Mouse (Mus musculus): ENCODE data around the gene Fam178b.
"Not testable (repeated sequence)": the region's sequence is repeated elsewhere in the genome, so short reads cannot be mapped to it uniquely, and the experiment has no call there.

Gene Fam178b

GRCm38 (mm10) chr1:36672648-36673350 lies 10.2 kb downstream of the Fam178b start:
- DNase-seq (ENCODE audit: low spot score), result no peak

DNA sequence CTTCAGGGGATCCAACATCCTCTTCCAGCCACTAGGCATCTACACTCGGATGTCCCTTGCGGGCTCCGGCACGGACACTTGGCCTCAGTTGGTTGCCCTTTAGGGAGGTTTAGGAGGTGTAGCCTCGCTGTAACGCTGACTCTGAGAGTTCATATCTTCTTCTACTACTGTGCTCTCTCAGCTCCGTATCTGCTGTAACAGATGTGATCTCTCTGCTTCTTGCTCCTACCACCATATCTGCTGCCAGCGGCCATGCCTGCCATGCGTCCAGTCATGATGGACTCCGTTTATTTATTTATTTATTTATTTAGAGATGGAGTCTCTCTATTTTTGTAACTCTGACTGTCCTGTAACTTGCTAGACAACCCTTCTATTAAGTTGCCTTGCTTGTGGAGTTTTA lies 11.7 kb downstream of the Fam178b start:
- no peak for DNase-seq (ENCODE audit: low spot score)

- no peak for DNase-seq (ENCODE audit: low spot score)
Measured at GRCm38 (mm10) chr1:36670256-36670655, 12.7 kb downstream of the Fam178b start.

DNA sequence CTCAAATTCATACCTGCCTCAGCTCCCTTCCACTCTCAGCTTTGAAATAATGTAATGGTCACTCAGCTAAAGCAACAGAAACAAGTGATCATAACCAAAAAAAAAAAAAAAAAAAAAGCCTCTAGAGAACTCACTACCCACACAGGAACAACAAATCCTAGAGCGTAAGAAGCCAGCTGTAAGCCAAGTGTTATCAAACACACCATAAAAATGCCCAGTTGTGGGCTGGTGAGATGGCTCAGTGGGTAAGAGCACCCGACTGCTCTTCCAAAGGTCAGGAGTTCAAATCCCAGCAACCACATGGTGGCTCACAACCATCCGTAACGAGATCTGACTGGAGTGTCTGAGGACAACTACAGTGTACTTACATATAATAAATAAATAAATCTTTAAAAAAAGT lies 15.0 kb downstream of the Fam178b start:
- DNase-seq (ENCODE audit: low spot score), result not testable (repeated sequence)

GRCm38 (mm10) chr1:36665934-36666333 lies 17.0 kb downstream of the Fam178b start:
- DNase-seq (ENCODE audit: low spot score), result no peak

GRCm38 (mm10) chr1:36665165-36665723 lies 17.7 kb downstream of the Fam178b start:
- DNase-seq (ENCODE audit: low spot score), result no peak

GRCm38 (mm10) chr1:36664457-36664856 lies 18.5 kb downstream of the Fam178b start:
- DNase-seq (ENCODE audit: low spot score), result no peak

DNA sequence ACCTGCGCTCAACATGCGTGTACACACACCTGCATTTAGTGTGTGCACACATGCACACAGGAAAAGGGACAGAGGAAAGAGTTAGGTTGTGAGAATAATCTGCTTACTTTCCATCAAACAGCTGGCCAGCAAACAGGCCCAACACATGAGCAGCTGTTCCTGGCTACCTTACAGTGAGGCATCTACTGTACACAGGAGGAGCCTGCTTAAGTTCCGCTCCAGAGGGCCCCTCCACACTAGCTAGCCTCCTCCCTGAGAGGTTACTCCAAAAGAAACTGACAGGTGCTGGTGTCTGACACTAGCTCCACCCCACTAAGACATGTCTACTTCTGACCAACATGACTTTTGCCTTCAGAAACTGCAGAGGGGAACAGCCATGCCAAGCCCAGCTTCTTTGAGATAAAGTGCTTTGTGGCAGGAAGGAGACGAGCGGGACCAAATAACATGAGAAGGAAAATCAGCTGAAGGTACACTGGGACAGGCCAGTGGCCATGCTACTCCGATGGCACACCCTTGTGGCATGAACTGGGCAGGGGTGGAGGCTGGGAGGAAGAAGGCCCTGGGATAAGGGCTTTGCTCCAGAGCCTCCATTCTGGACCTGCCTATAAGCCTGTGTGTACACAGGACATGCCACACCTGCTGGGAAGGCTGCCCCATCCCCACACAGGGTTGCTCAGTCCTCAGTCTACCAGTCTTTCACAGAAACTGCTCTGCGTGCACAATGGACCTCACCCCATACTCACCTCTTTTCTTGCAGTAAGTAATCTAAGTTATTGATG lies 24.2 kb downstream of the Fam178b start:
- DNase-seq (ENCODE audit: low spot score), result no peak

GRCm38 (mm10) chr1:36657658-36658415 lies 25.1 kb downstream of the Fam178b start:
- no peak for DNase-seq (ENCODE audit: low spot score)

DNA sequence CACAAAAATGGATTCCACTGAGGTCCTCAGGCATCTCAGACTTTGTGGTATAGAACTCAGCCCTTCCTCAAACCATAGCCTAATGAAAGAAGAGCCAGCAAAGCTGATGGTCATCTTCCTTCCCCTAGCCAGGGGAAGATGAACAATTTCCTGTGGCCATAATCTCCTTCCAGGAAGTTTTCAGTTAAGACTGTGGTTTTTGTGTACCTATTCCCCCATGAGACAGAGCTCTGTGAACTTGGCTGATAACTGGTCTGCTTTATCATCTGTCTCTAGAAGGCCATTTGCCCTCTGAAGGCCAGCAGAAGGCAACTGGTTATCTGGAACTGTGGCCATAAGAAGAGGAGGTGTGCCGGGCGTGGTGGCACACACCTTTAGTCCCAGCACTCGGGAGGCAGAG lies 26.8 kb downstream of the Fam178b start:
- DNase-seq (ENCODE audit: low spot score), result no peak

- DNase-seq (ENCODE audit: low spot score), result no peak
Measured at GRCm38 (mm10) chr1:36655039-36655438, 27.9 kb downstream of the Fam178b start.

- no peak for DNase-seq (ENCODE audit: low spot score)
Measured at GRCm38 (mm10) chr1:36647631-36648030, 35.4 kb downstream of the Fam178b start.

DNA sequence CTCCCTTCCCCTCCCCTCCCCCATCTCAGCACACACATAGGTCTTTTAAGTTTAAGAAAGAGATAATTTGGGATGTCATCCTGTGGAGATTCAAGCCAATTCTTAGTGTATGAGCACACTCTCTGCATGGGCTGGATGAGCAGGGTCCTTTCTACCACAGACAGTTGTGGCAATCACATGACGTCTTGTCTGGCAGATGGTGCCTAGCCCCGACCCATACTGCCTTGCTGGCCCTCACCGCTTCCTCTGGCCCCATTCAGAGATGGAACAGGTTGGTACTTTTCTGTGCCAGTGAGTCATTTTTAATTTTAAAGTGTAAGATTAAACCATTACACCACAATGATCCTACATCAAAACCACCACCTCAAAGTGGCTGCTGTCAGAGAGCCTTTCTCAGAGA lies 36.7 kb downstream of the Fam178b start:
- no peak for DNase-seq (ENCODE audit: low spot score)

DNA sequence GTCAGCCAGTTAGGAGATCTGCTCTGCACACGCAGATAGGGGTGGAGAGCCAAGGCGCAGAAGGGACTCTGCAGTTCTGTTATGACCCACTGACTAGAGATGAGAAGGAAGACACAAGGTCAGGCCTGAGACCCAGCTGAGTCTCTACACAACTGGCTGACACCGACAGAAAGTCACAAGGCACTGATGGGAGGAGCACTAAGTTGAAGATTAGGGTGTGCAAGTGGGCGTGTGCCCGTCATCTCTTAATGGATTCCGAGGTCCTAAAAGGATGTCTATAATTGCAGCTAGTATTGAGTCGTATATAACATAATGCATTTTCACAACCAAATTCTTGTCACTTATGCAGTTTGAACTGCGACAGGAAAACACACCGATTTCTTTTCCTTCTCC lies 38.4 kb downstream of the Fam178b start:
- no peak for DNase-seq (ENCODE audit: low spot score)

GRCm38 (mm10) chr1:36643957-36644614 lies 38.9 kb downstream of the Fam178b start:
- DNase-seq (ENCODE audit: low spot score), result no peak

GRCm38 (mm10) chr1:36635826-36636485 lies 47.0 kb downstream of the Fam178b start:
- DNase-seq (ENCODE audit: low spot score), result no peak

- peak; percentile 52 for DNase-seq (ENCODE audit: low spot score)
Measured at GRCm38 (mm10) chr1:36634940-36635339, 48.0 kb downstream of the Fam178b start.

DNA sequence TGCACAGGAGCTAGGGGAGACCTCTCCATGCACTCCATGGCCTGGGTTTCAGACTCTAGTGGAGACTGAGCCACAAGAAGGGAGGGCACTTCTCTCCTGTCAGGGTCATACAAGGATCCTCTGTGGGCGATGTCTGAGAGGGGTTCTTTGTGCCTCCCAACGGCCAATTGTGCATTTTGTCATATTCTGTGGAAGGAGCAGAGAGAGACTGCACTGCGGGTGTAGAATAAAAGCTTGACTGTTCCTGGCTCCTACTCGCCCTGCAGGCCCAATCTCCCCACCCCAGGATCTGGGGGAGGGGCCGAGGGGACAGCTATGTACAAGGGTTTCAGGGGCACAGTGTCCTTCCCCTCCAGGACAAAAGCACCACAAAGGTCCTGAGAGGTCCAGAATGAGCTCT lies 49.1 kb downstream of the Fam178b start:
- no peak for DNase-seq (ENCODE audit: low spot score)

DNA sequence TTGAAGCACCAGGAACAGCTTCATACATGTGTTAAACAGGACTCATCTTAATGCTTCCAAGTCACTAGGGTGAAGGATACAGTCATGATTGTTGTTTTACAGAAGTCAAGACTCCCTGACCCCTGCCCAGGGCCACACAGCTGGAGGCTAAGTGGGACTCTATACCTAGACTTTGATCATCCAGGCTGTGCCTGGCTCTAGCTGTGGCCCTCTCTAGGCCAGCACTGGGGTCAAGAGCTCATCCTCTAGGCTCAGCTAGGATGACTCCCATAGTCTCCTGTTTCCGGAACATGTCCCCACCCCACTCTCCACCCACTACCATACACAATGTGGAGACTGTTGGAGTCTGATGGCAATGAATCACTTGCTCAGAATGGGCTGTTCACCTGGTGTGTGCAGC lies 50.1 kb downstream of the Fam178b start:
- DNase-seq (ENCODE audit: low spot score), result no peak

DNA sequence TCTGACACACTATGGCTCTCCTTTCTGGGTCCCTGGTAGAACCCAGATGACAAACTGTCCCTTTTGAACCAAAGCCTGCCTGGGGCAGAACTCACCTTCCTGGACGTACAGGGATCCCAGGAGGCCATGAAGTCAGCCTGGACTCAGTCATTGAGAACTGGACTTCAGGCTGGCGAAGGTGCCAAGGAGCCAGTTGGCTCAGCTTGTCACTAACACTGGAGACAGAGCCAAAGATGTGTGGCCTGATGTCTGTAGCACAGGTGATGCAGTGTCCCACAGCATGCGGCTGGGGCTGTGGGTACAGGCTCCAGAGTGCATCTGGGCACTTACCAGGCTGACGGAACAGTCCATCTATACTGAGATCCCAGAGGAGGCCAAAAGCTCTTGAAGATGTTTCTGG lies 50.9 kb downstream of the Fam178b start:
- DNase-seq (ENCODE audit: low spot score), result no peak

- no peak for DNase-seq (ENCODE audit: low spot score)
Measured at GRCm38 (mm10) chr1:36631391-36631790, 51.6 kb downstream of the Fam178b start.

Data from left cerebral cortex, adult 11 months (tissue).